Mouse (Mus musculus) heart, postnatal 0 days (tissue): ENCODE data around the gene Tmem151b.
A peak's percentile ranks its signal among the peaks of the same experiment; 100 is the strongest.

Experiments used
- CTCF ChIP-seq: IDR thresholded peaks from 2 replicates; pipeline ENCODE4 v1.5.1; 2016; ENCODE audit warnings: antibody characterized with exemption, control low read depth, low read depth
- EP300 ChIP-seq: IDR thresholded peaks from 2 replicates; pipeline ENCODE4 v1.6.1; 2016; ENCODE audit warnings: antibody characterized with exemption, low read depth

- TF ChIP-seq CTCF, result peak; percentile 97
- peak; percentile 67; the same call in 1 of the 2 replicates for TF ChIP-seq EP300
Measured at GRCm38 (mm10) chr17:45563655-45564530, 14.4 kb upstream of the Tmem151b start, which contains the start of gene Slc35b2.
